Mouse (Mus musculus): Measurements from ENCODE around the gene Trim69.

DNA sequence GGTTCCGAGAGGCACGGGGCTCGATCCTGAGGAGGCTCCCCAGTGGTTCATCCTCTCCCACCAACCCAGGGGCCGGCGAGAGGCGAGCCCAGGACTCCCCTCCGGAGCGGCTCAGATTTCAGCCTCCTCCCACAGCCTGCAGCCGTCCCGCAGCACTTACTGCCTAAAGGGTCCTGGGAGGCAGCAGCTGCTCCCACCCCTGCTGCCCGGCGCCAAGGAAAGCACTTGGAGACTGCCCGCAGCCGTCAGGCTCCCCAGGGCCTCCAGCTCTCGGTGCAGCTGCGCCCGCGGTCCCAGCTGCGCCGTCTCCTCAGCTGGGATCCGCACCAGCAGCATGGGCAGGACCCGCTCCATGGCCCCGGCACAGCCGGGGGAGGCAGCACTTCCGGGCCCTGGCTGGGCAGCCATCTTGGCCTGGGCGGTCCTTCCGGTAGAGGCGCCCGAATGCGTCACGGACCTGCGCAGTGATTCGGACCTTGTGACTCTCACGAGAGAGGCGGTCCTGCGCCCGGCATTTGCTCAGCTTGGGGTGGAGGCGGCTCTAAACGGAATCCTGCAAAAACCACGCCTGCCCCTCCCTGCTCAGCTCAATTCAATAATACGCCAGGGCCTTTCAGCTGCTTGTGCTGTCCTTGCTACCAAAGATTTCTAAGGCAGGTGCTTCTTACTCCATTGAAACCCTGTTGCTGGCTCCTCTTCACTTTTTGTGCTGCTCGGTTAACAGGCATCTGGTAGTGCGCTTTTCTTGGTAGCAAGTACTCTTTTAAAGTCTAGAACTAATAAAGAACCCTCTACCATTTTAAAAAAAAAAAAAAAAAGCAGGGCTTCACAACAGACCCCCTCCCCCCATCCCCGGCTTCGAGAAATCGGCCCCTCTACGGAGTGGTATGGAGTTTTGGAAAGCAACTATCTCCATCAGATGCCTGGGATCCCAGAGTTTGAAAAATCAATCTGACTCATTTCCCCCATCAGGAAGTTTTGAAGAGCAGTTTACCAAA, 42.2 kb upstream of the Trim69 start, which contains the start of gene Spg11:
- 0 out of 2 replicates have a peak, but pooled peaks have one; percentile 23 for TF ChIP-seq CTCF (IDR thresholded peaks at IDR 0.05; ENCODE audit: low read depth)
- peak; percentile 71; the same call in 1 of the 2 replicates for TF ChIP-seq EP300 (IDR thresholded peaks at IDR 0.05; ENCODE audit: low read depth)
